Mouse (Mus musculus) left cerebral cortex, postnatal 4 days (tissue): ENCODE measurements around the gene Rcor1. TPM values are rescaled to one million over a fixed set of nuclear protein-coding genes. Genes with fewer than 3 reads are reported as not detected.

Experiments
- DNase-seq: peaks from one replicate; pipeline ENCODE4 v3.0.0-alpha.2; 2022
- intact Hi-C: fragments of 180-260 bp; cut with DNase I; formaldehyde crosslinking; loops from one replicate; pipeline ENCODE4 v1.15.1; 2025
- total RNA-seq, 2 experiments: library from RNA; stranded (reverse); gene quantifications; 2 replicates each; pipeline ENCODE4 v1.2.3; 2021

Gene Rcor1
- total RNA-seq, 2 experiments from 2014 or later, result 21.9 to 24.7 TPM

- intact Hi-C loops, result no loop called here
- DNase-seq, result no peak
Observed at GRCm38 (mm10) chr12:111120976-111121645, 82.0 kb downstream of the Rcor1 start.

- intact Hi-C loops, result no loop called here
- DNase-seq, result no peak
Observed at GRCm38 (mm10) chr12:111122332-111122852, 83.2 kb downstream of the Rcor1 start.

- DNase-seq, result no peak
- intact Hi-C loops, result no loop called here
Observed at GRCm38 (mm10) chr12:111124601-111125260, 85.6 kb downstream of the Rcor1 start.

- intact Hi-C loops, result no loop called here
- no peak for DNase-seq
Observed at GRCm38 (mm10) chr12:111125666-111126065, 86.5 kb downstream of the Rcor1 start.

GRCm38 (mm10) chr12:111134169-111134568 is 95.0 kb downstream of the Rcor1 start:
- intact Hi-C loops, result no loop called here
- DNase-seq, result peak; percentile 56

GRCm38 (mm10) chr12:111134791-111135733 is 95.9 kb downstream of the Rcor1 start:
- DNase-seq, result peak; percentile 35
- intact Hi-C loops, result no loop called here

- no peak for DNase-seq
- intact Hi-C loops, result no loop called here
Observed at GRCm38 (mm10) chr12:111135953-111136352, 96.8 kb downstream of the Rcor1 start.

GRCm38 (mm10) chr12:111137079-111137478 is 97.9 kb downstream of the Rcor1 start:
- DNase-seq, result no peak
- intact Hi-C loops, result no loop called here

- intact Hi-C loops, result no loop called here
- peak; percentile 45 for DNase-seq
Observed at GRCm38 (mm10) chr12:111143005-111143508, 103.9 kb downstream of the Rcor1 start.

GRCm38 (mm10) chr12:111143509-111144063 is 104.4 kb downstream of the Rcor1 start:
- intact Hi-C loops, result no loop called here

GRCm38 (mm10) chr12:111144598-111144997 is 105.4 kb downstream of the Rcor1 start:
- DNase-seq, result no peak

More at GRCm38 (mm10) chr12:111143509-111144063, 104.4 kb downstream of the Rcor1 start:
- DNase-seq, result peak; percentile 41

GRCm38 (mm10) chr12:111145269-111145668 is 106.1 kb downstream of the Rcor1 start:
- peak; percentile 56 for DNase-seq
- intact Hi-C loops, result no loop called here

More at GRCm38 (mm10) chr12:111144598-111144997, 105.4 kb downstream of the Rcor1 start:
- intact Hi-C loops, result no loop called here

- intact Hi-C loops, result no loop called here
- no peak for DNase-seq
Observed at GRCm38 (mm10) chr12:111149495-111150235, 110.5 kb downstream of the Rcor1 start.

- intact Hi-C loops, result no loop called here
- DNase-seq, result no peak
Observed at GRCm38 (mm10) chr12:111150236-111150596, 111.1 kb downstream of the Rcor1 start.

GRCm38 (mm10) chr12:111151422-111152156 is 112.4 kb downstream of the Rcor1 start:
- DNase-seq, result no peak
- intact Hi-C loops, result no loop called here

GRCm38 (mm10) chr12:111152579-111152978 is 113.4 kb downstream of the Rcor1 start:
- intact Hi-C loops, result no loop called here
- DNase-seq, result no peak

GRCm38 (mm10) chr12:111152981-111153710 is 114.0 kb downstream of the Rcor1 start:
- DNase-seq, result peak; percentile 63
- intact Hi-C loops, result no loop called here

- no peak for DNase-seq
- intact Hi-C loops, result no loop called here
Observed at GRCm38 (mm10) chr12:111153946-111154345, 114.8 kb downstream of the Rcor1 start.
